Mouse (Mus musculus): ENCODE data around the gene Hoxd11.

DNA sequence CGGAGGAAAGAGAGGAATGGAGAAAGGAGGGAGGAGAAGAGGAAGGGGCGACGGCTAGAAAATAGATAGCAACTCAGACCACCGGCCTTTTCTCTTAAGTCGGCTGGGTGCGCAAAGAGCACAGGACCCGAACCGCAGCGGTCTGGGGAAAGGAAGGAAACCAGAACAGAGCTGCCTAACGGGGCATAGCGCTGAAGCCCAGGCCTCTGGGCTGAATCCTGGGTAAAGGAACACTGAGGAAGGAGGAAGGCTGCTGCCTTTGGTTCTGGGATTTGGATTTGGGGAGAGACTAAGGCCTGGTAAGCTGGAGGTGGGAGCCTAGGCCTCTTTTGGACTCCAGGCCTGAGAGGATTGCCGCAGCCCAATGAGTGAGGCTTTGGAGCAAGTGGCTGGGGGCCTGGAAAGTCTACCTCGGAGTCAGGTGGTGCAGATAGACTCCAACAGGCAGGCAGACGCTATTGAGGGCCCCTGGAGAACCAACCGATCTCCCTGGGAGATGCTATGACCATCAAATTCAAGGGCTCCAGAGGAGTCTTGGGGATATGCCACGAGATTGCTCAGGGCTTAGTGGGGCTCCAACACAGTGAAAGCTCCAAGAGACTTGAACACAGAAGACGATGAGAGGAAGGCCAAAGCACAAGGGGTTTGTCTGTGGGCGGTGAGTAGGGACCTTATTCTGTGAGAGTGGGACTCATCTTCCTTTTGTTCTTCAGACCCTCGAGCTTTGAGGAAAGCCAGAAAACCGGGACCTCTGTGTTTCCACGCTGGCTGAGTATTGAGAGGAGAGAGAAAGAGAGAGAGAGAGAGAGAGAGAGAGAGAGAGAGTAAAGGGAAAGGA, 1.4 kb downstream of the Hoxd11 start:
- TF ChIP-seq CTCF (IDR thresholded peaks at IDR 0.05; ENCODE audit: control insufficient read depth, insufficient read depth, insufficient replicate concordance, low read depth, low read length) (no peak), POLR2A (IDR thresholded peaks at IDR 0.05; ENCODE audit: control insufficient read depth, low read depth, low read length) (no peak)
